Mouse (Mus musculus) embryonic fibroblast, embryonic 13.5 days (primary cell): ENCODE results near the gene Rep15.

Source experiments
- CTCF ChIP-seq: IDR thresholded peaks from 2 replicates; pipeline ENCODE4 v1.5.1; 2011; ENCODE audit warnings: mild to moderate bottlenecking, control low read depth, low read length, moderate library complexity, borderline replicate concordance; ENCODE audit not compliant: insufficient read depth
- POLR2A ChIP-seq: IDR thresholded peaks from 2 replicates; pipeline ENCODE4 v1.6.1; 2011; ENCODE audit warnings: low read depth, mild to moderate bottlenecking, control low read depth, low read length, moderate library complexity

DNA sequence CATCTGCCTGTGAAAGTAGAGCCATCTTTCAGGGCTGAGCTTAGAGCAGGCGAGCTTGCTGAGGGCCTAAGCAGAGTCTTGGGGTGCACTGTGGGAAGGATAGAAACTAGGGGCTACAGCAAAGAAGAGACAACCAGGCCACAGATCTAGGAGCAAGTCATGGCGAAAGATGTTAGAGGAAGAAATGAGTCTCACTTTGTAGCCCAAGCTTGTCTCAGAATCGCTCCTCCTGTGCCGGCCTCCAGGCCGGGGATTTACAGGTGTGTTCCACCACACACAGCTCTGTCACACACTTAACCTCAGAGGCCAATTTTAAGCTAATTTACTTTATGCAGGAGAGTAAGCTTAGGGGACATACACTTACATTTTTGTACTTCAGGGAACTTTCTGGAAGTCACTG, 14.0 kb upstream of the Rep15 start:
- TF ChIP-seq CTCF (no peak), POLR2A (no peak)
